Mouse (Mus musculus) thymus, adult 2 months (tissue): ENCODE results near the gene Dnajc3.

Experiments
- CTCF ChIP-seq: fragments of 200-500 bp; IDR thresholded peaks from 2 replicates; pipeline ENCODE4 v1.5.1; 2012; ENCODE audit warnings: mild to moderate bottlenecking, control low read depth, low read length, moderate library complexity, borderline replicate concordance; ENCODE audit not compliant: control insufficient read depth, poor library complexity, insufficient read depth; ENCODE audit errors: extremely low read depth
- POLR2A ChIP-seq: fragments of 200-500 bp; IDR thresholded peaks from 2 replicates; pipeline ENCODE4 v1.6.1; 2012; ENCODE audit warnings: mild to moderate bottlenecking, low read length, control low read depth, moderate library complexity; ENCODE audit not compliant: control insufficient read depth, poor library complexity, insufficient read depth; ENCODE audit errors: extremely low read depth

DNA sequence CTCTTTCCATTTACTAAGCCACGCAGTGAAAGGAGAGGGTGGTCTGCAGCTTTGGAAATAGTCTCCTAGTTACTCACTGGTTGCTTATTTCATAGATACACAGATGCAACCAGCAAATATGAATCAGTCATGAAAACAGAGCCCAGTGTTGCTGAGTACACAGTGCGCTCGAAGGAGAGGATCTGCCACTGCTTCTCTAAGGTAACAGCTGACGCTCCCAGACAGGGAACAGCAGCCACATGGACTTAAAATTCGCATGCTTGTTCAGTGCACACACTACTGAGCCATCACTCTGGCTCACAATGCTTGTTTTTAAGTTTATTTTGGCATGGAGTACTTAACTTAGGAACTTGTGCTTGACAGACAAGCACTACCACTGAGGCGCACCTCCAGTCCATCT lies 34.5 kb downstream of the Dnajc3 start:
- no peak for TF ChIP-seq CTCF
- no peak for TF ChIP-seq POLR2A
